Mouse (Mus musculus): ENCODE data around the gene Arf6. TPM values are rescaled to one million over a fixed set of nuclear protein-coding genes. Genes with fewer than 3 reads are reported as not detected.
"Not testable (repeated sequence)": the region's sequence is repeated elsewhere in the genome, so short reads cannot be mapped to it uniquely, and the experiment has no call there.

Gene Arf6
- polyA plus RNA-seq, 2 experiments = 82.2 to 106 TPM

- no peak overlapping the region for H3K9ac ChIP-seq (ENCODE audit: low read depth, low read length, severe bottlenecking)
Observed at GRCm38 (mm10) chr12:69382880-69383279, 10.9 kb downstream of the Arf6 start.

GRCm38 (mm10) chr12:69384606-69385005, 12.7 kb downstream of the Arf6 start:
- H3K4me1 ChIP-seq (ENCODE audit: control insufficient read depth, insufficient read depth, low read length) = no peaks in the 10 kb centered on the region
- H3K27ac ChIP-seq (replicated peaks; ENCODE audit: low read depth, low read length) = no peak overlapping the region
- ATAC-seq (ENCODE audit: low FRiP score, low read depth) (no peak), DNase-seq (ENCODE audit: low spot score) (no peak)
- no peak for TF ChIP-seq POLR2A (IDR thresholded peaks at IDR 0.05; ENCODE audit: borderline replicate concordance, extremely low read depth, insufficient read depth, insufficient read length)
- H3K27me3 ChIP-seq (ENCODE audit: control insufficient read depth, insufficient read depth, low read length) = no peaks in the 10 kb centered on the region
- no peak overlapping the region for H3K9ac ChIP-seq (ENCODE audit: low read depth, low read length, severe bottlenecking)
- H3K4me3 ChIP-seq (replicated peaks; ENCODE audit: low read length) = no peak overlapping the region
- no peaks in the 10 kb centered on the region for H3K9me3 ChIP-seq (ENCODE audit: control insufficient read depth, low read length)
- 0 out of 2 replicates have a peak, but pooled peaks cover 3% of the 10 kb centered on the region for H3K36me3 ChIP-seq (ENCODE audit: control insufficient read depth, insufficient read depth, low read length)
- WGBS = 88% methylated on average over 5 of the region's 5 CpGs
- no peak overlapping the region for H3K4me2 ChIP-seq (replicated peaks; ENCODE audit: low read depth, low read length, severe bottlenecking)

More at GRCm38 (mm10) chr12:69382880-69383279, 10.9 kb downstream of the Arf6 start:
- no peak overlapping the region for H3K27ac ChIP-seq (replicated peaks; ENCODE audit: low read depth, low read length)
- H3K4me1 ChIP-seq (ENCODE audit: control insufficient read depth, insufficient read depth, low read length) = no peaks in the 10 kb centered on the region
- TF ChIP-seq POLR2A (IDR thresholded peaks at IDR 0.05; ENCODE audit: borderline replicate concordance, extremely low read depth, insufficient read depth, insufficient read length) = no peak
- H3K27me3 ChIP-seq (ENCODE audit: control insufficient read depth, insufficient read depth, low read length) = no peaks in the 10 kb centered on the region
- ATAC-seq (ENCODE audit: low FRiP score, low read depth) = no peak
- no peak overlapping the region for H3K4me2 ChIP-seq (replicated peaks; ENCODE audit: low read depth, low read length, severe bottlenecking)
- H3K36me3 ChIP-seq (ENCODE audit: control insufficient read depth, insufficient read depth, low read length) = 0 out of 2 replicates have a peak, but pooled peaks cover 4% of the 10 kb centered on the region
- WGBS = 97% methylated on average over 1 of the region's 1 CpGs
- no peak for DNase-seq (ENCODE audit: low spot score)
- H3K4me3 ChIP-seq (replicated peaks; ENCODE audit: low read length) = no peak overlapping the region
- no peaks in the 10 kb centered on the region for H3K9me3 ChIP-seq (ENCODE audit: control insufficient read depth, low read length)

GRCm38 (mm10) chr12:69385542-69386280, 13.8 kb downstream of the Arf6 start:
- DNase-seq (ENCODE audit: low spot score) = no peak
- no peak for TF ChIP-seq POLR2A (IDR thresholded peaks at IDR 0.05; ENCODE audit: borderline replicate concordance, extremely low read depth, insufficient read depth, insufficient read length)
- Histone ChIP-seq H3K36me3 (ENCODE audit: control insufficient read depth, insufficient read depth, low read length) (0 out of 2 replicates have a peak, but pooled peaks cover 3% of the 10 kb centered on the region), H3K4me3 (replicated peaks; ENCODE audit: low read length) (no peak overlapping the region), H3K9me3 (ENCODE audit: control insufficient read depth, low read length) (no peaks in the 10 kb centered on the region), H3K4me1 (ENCODE audit: control insufficient read depth, insufficient read depth, low read length) (no peaks in the 10 kb centered on the region), H3K9ac (ENCODE audit: low read depth, low read length, severe bottlenecking) (no peak overlapping the region), H3K27ac (replicated peaks; ENCODE audit: low read depth, low read length) (no peak overlapping the region), H3K27me3 (ENCODE audit: control insufficient read depth, insufficient read depth, low read length) (no peaks in the 10 kb centered on the region), H3K4me2 (replicated peaks; ENCODE audit: low read depth, low read length, severe bottlenecking) (no peak overlapping the region)
- ATAC-seq (ENCODE audit: low FRiP score, low read depth) = no peak
- 87% methylated on average over 6 of the region's 6 CpGs for WGBS

GRCm38 (mm10) chr12:69386281-69386732, 14.4 kb downstream of the Arf6 start:
- DNase-seq (ENCODE audit: low spot score); ATAC-seq (ENCODE audit: low FRiP score, low read depth): not testable (repeated sequence)

DNA sequence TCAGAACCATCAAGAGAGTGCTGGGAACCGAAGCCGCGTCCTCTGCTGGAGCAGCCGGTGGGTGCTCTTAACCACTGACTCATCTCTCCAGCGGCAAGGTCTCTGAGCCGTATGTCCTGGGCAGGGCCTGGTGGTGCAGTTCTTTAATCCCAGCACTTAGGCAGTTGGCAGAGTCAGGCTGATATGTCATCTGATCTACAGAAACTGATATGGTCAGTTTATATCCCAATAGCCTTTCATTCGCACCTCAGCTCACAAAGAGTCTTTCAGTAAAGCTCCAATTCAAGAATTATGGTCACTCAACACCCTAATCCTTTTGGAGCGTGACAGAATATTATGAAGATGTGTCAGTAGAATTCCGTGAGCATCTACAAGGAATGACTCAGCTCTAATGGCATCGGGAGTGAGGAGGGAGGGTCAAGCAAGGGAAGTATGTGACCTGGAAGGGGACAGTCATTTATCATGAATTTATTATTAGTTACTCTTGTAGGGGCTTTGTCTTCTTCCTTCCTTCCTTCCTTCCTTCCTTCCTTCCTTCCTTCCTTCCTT, 16.4 kb downstream of the Arf6 start:
- DNase-seq (ENCODE audit: low spot score) = no peak
- H3K27ac ChIP-seq (replicated peaks; ENCODE audit: low read depth, low read length) = no peak overlapping the region
- no peaks in the 10 kb centered on the region for H3K4me1 ChIP-seq (ENCODE audit: control insufficient read depth, insufficient read depth, low read length)
- H3K9ac ChIP-seq (ENCODE audit: low read depth, low read length, severe bottlenecking) = no peak overlapping the region
- H3K4me2 ChIP-seq (replicated peaks; ENCODE audit: low read depth, low read length, severe bottlenecking) = no peak overlapping the region
- no peak for TF ChIP-seq POLR2A (IDR thresholded peaks at IDR 0.05; ENCODE audit: borderline replicate concordance, extremely low read depth, insufficient read depth, insufficient read length)
- H3K4me3 ChIP-seq (replicated peaks; ENCODE audit: low read length) = no peak overlapping the region
- no peaks in the 10 kb centered on the region for H3K9me3 ChIP-seq (ENCODE audit: control insufficient read depth, low read length)
- no peaks in the 10 kb centered on the region for H3K27me3 ChIP-seq (ENCODE audit: control insufficient read depth, insufficient read depth, low read length)
- H3K36me3 ChIP-seq (ENCODE audit: control insufficient read depth, insufficient read depth, low read length) = 0 out of 2 replicates have a peak, but pooled peaks cover 1% of the 10 kb centered on the region
- ATAC-seq (ENCODE audit: low FRiP score, low read depth) = no peak
- 91% methylated on average over 10 of the region's 10 CpGs for WGBS

More at GRCm38 (mm10) chr12:69386281-69386732, 14.4 kb downstream of the Arf6 start:
- H3K4me3 ChIP-seq (replicated peaks; ENCODE audit: low read length); H3K9me3 ChIP-seq (ENCODE audit: control insufficient read depth, low read length); H3K27me3 ChIP-seq (ENCODE audit: control insufficient read depth, insufficient read depth, low read length); H3K9ac ChIP-seq (ENCODE audit: low read depth, low read length, severe bottlenecking); H3K4me2 ChIP-seq (replicated peaks; ENCODE audit: low read depth, low read length, severe bottlenecking); H3K4me1 ChIP-seq (ENCODE audit: control insufficient read depth, insufficient read depth, low read length); H3K27ac ChIP-seq (replicated peaks; ENCODE audit: low read depth, low read length); H3K36me3 ChIP-seq (ENCODE audit: control insufficient read depth, insufficient read depth, low read length): not testable (repeated sequence)
- 89% methylated on average over 10 of the region's 12 CpGs for WGBS
